Mouse (Mus musculus) megakaryocyte, embryonic 14.5 days (primary cell): ENCODE measurements around the gene Serpina12. TPM values are rescaled to one million over a fixed set of nuclear protein-coding genes. Genes with fewer than 3 reads are reported as not detected.

Source experiments
- H3K27me3 ChIP-seq: replicated peaks from 2 replicates; pipeline ENCODE3; 2012; ENCODE audit warnings: inconsistent platforms
- H3K36me3 ChIP-seq: replicated peaks from 2 replicates; pipeline ENCODE3; 2012; ENCODE audit warnings: low read length, inconsistent platforms, mixed read lengths
- H3K4me1 ChIP-seq: 2 replicates; pipeline ENCODE4 v1.6.1; 2012; ENCODE audit warnings: inconsistent platforms
- H3K4me3 ChIP-seq: replicated peaks from 2 replicates; pipeline ENCODE3; 2012; ENCODE audit warnings: moderate library complexity, mild to moderate bottlenecking, inconsistent platforms
- H3K9me3 ChIP-seq: 2 replicates; pipeline ENCODE4 v1.6.1; 2012; ENCODE audit warnings: inconsistent platforms
- FLI1 ChIP-seq: IDR thresholded peaks from 2 replicates; pipeline ENCODE4 v1.6.1; 2012; ENCODE audit warnings: low read length, inconsistent platforms, mixed read lengths
- GATA1 ChIP-seq: IDR thresholded peaks from 3 replicates; pipeline ENCODE4 v1.6.1; 2012; ENCODE audit warnings: mixed read lengths, low read length, inconsistent platforms, borderline replicate concordance
- polyA plus RNA-seq: library from polyadenylated mRNA; stranded (reverse); fragments of >175 nt; gene quantifications from 2 replicates; pipeline ENCODE4 v1.2.3, GENCODE M21; 2012; ENCODE audit warnings: low replicate concordance; ENCODE audit not compliant: insufficient read depth

The Serpina12 gene
- polyA plus RNA-seq, 1 experiment = not detected

DNA sequence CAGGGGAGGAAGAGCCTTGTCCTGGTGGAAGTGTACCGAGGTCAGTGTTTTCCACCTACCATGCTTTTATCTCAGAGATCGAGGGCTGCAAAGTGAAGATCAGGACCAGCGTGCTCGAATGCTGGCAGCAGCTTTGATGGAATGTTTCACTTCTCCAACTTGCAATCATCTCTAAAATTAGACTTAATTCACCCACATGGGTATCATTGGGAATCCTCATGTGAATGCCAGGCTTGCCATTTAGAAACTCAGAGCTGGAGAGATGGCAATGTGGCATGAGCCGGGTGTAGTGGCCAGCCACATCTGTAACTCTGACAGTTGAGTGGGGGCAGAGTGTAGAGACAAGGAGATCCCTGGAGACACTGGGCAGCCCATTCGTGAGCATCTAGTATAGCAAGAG is 15.9 kb upstream of the Serpina12 start:
- Histone ChIP-seq H3K9me3 (no peaks in the 10 kb centered on the region), H3K36me3 (no peaks in the 10 kb centered on the region), H3K27me3 (peaks cover 73% of the 10 kb centered on the region), H3K4me1 (peaks cover 37% of the 10 kb centered on the region), H3K4me3 (no peak overlapping the region)
- TF ChIP-seq GATA1 (no peak), FLI1 (no peak)

GRCm38 (mm10) chr12:104057531-104057930 is 13.3 kb upstream of the Serpina12 start:
- Histone ChIP-seq H3K36me3 (no peaks in the 10 kb centered on the region), H3K9me3 (no peaks in the 10 kb centered on the region), H3K4me1 (peaks cover 29% of the 10 kb centered on the region), H3K27me3 (peaks cover 63% of the 10 kb centered on the region), H3K4me3 (no peak overlapping the region)
- TF ChIP-seq FLI1 (no peak), GATA1 (no peak)

GRCm38 (mm10) chr12:104057050-104057449 is 12.8 kb upstream of the Serpina12 start:
- no peak for TF ChIP-seq GATA1
- TF ChIP-seq FLI1 = no peak
- Histone ChIP-seq H3K4me3 (no peak overlapping the region), H3K27me3 (peaks cover 63% of the 10 kb centered on the region), H3K4me1 (peaks cover 32% of the 10 kb centered on the region), H3K9me3 (no peaks in the 10 kb centered on the region), H3K36me3 (no peaks in the 10 kb centered on the region)

DNA sequence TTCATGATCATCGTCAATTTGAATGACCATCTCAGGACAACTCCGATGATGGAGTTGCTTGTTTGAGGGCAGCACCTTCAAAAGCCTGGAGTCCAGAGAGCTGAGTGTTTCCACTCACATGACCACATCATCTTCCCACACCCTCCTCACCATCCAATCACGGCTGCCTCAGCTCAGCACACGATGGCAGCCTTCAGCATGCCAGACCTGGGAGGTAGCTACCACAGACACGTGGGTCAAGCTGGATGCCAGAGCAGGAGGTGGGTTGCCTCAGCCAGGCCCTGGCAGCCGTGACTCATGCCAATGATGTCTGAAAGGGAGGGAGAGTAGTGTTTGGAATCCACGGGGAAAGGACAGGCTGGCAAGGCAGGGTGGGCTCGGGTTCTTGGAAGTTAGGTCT is 11.5 kb upstream of the Serpina12 start:
- H3K4me1 ChIP-seq = peaks cover 28% of the 10 kb centered on the region
- H3K9me3 ChIP-seq = no peaks in the 10 kb centered on the region
- no peaks in the 10 kb centered on the region for H3K36me3 ChIP-seq
- TF ChIP-seq GATA1 (no peak), FLI1 (no peak)
- peaks cover 61% of the 10 kb centered on the region for H3K27me3 ChIP-seq
- no peak overlapping the region for H3K4me3 ChIP-seq

GRCm38 (mm10) chr12:104053995-104054394 is 9.8 kb upstream of the Serpina12 start:
- Histone ChIP-seq H3K4me3 (no peak overlapping the region), H3K9me3 (0 out of 2 replicates have a peak, but pooled peaks cover 2% of the 10 kb centered on the region), H3K36me3 (no peaks in the 10 kb centered on the region), H3K4me1 (peaks cover 18% of the 10 kb centered on the region), H3K27me3 (peaks cover 52% of the 10 kb centered on the region)
- TF ChIP-seq FLI1 (no peak), GATA1 (no peak)

DNA sequence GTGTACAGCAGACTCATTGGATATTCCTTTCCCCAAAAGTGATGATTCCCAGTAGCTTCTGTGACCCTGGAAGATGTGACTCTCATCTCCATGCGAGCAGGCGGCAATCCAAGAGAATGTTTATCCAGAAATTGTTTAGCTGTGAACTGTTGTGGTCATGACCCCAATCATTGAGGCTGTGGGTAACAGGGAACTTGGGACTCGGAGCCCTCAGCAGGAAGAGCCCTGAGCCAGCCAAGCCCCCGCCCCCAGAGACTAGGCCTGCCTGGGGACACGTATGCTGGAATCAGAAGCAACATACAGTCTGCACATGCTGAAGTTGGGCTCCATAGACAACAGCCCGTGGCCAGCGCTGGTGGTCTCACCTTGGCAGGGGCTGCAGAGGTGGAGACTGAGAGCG is 1.5 kb upstream of the Serpina12 start:
- no peaks in the 10 kb centered on the region for H3K4me1 ChIP-seq
- no peaks in the 10 kb centered on the region for H3K36me3 ChIP-seq
- peaks cover 18% of the 10 kb centered on the region for H3K27me3 ChIP-seq
- TF ChIP-seq GATA1 = no peak
- no peak overlapping the region for H3K4me3 ChIP-seq
- 0 out of 2 replicates have a peak, but pooled peaks cover 2% of the 10 kb centered on the region for H3K9me3 ChIP-seq

DNA sequence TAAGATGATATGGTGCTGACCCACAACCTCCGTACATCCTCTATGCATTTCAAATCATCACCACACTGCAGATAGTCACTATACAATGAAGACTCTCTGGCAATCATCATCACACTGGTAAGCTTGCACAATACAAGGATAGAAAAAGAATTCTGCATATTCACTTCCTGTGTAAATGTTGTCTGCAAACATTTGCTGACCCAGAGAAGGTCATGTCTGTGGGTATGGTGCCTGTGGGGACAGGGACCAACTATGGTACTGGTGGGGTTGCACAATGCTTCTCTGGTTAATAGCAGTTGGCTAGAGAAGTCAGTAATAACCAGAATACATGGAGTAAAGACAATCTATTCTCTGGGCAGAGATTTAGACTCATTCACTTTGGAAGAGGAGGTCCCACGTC is 1.5 kb downstream of the Serpina12 start:
- TF ChIP-seq FLI1 = no peak
- TF ChIP-seq GATA1 = no peak
- Histone ChIP-seq H3K4me3 (no peak overlapping the region), H3K4me1 (no peaks in the 10 kb centered on the region), H3K36me3 (no peaks in the 10 kb centered on the region), H3K9me3 (peaks cover 8% of the 10 kb centered on the region; the same call in 1 of the 2 replicates), H3K27me3 (peaks cover 8% of the 10 kb centered on the region)

GRCm38 (mm10) chr12:104041401-104041800 is 2.8 kb downstream of the Serpina12 start:
- no peaks in the 10 kb centered on the region for H3K4me1 ChIP-seq
- TF ChIP-seq FLI1 (no peak), GATA1 (no peak)
- peaks cover 6% of the 10 kb centered on the region for H3K27me3 ChIP-seq
- H3K9me3 ChIP-seq = peaks cover 8% of the 10 kb centered on the region; the same call in 1 of the 2 replicates
- no peak overlapping the region for H3K4me3 ChIP-seq
- H3K36me3 ChIP-seq = no peaks in the 10 kb centered on the region

GRCm38 (mm10) chr12:104038181-104038580 is 6.1 kb downstream of the Serpina12 start:
- H3K4me1 ChIP-seq = no peaks in the 10 kb centered on the region
- no peak overlapping the region for H3K4me3 ChIP-seq
- H3K27me3 ChIP-seq = peaks cover 6% of the 10 kb centered on the region
- no peaks in the 10 kb centered on the region for H3K36me3 ChIP-seq
- TF ChIP-seq GATA1 = no peak
- TF ChIP-seq FLI1 = no peak
- H3K9me3 ChIP-seq = peaks cover 8% of the 10 kb centered on the region; the same call in 1 of the 2 replicates

DNA sequence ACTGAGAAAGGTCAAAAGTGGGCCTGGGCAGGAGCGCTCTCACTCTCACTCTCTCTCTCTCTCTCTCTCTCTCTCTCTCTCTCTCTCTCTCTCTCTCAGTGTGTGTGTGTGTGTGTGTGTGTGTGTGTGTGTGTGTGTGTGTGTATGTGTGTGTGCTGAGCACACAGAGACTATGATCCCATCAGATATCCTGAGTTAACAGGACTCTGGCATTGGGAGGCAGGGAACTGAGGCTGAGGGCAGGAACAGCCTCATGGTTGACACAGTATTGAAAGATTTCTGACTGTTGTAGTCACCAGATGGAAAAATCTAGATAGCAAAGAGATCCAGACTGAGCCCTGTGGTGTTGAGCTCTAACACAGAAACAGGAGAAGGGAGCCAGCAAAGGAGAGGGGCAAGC is 10.5 kb downstream of the Serpina12 start:
- no peak overlapping the region for H3K4me3 ChIP-seq
- H3K4me1 ChIP-seq = no peaks in the 10 kb centered on the region
- no peaks in the 10 kb centered on the region for H3K36me3 ChIP-seq
- H3K9me3 ChIP-seq = peaks cover 7% of the 10 kb centered on the region; the same call in 1 of the 2 replicates
- peaks cover 11% of the 10 kb centered on the region for H3K27me3 ChIP-seq
- TF ChIP-seq GATA1 = no peak
- no peak for TF ChIP-seq FLI1

DNA sequence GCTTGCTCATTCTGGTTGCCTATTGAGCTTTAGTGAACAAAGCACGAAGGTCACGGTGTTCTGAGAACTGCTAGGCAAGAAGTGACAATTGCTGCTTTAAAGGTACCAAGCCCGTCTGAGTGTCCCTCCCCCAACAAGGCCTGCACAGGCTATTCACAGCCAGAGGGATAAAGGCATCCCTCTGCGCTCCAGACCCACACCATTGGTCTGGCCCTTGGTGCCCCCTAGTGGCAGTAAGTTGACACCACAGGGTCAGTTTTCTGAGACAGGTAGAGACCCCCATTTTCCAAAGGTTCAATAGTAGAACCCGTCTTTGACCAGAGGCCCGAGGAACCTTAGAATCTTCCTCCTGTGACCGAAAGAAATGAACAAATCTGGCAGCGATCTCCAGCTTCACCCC is 14.3 kb downstream of the Serpina12 start:
- peaks cover 3% of the 10 kb centered on the region; the same call in 1 of the 2 replicates for H3K9me3 ChIP-seq
- H3K27me3 ChIP-seq = peaks cover 8% of the 10 kb centered on the region
- no peaks in the 10 kb centered on the region for H3K36me3 ChIP-seq
- no peak overlapping the region for H3K4me3 ChIP-seq
- H3K4me1 ChIP-seq = no peaks in the 10 kb centered on the region
- TF ChIP-seq GATA1 (no peak), FLI1 (no peak)
